Mouse (Mus musculus): ENCODE measurements at regions not wholly inside any gene's neighbourhood (a gene's known extent, or its start where the extent isn't known, plus 50 kb on each side); places are given as distances from the start of the nearest gene placed in this dataset.

DNA sequence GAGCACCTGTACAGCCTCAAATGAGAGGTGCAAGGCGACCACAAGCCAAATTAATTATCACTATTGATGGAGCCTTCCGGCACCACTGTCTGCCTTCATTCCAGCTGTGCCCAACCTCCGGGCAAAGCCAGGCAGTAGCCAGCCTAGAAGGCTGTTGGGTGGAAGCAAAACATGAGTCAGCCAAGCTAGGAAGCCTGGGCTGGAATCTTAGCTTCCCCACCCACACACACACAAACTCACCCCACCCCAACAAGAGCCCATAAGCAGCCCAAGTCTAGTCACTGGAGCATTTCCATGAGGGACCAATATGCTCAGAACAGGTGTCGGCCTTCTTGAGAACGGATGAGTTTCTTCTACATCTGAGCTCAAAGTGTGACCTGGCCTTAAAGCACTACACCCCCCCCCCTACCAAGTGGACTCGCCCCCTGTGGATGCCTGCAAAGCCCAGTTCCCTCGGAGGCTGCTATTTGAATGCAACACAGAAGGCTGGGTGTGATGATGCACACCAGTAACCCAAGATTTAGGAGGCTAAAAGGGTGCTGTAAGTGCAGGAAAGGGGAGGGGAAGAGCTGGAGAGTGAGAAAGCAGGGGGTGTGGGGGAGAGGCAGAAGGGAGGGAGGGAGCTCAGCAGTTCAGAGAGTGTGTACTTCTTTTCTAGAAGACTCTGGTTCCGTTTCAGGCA lies 200.1 kb downstream of the Bcor start:
- no peak for TF ChIP-seq CTCF (IDR thresholded peaks at IDR 0.05; ENCODE audit: low read depth)
- TF ChIP-seq EP300 (IDR thresholded peaks at IDR 0.05; ENCODE audit: low read depth) = no peak

Data from liver, embryonic 14.5 days (tissue).